Mouse (Mus musculus) MEL (cell line): ENCODE results near the gene Scyl3. TPM values are rescaled to one million over a fixed set of nuclear protein-coding genes. Genes with fewer than 3 reads are reported as not detected.

Source experiments
- DNase-seq: peaks from one replicate; pipeline ENCODE4 v3.0.0; 2011; ENCODE audit warnings: low read depth, low spot score
- H3K27ac ChIP-seq: 2 replicates; pipeline ENCODE4 v1.5.1; 2012; ENCODE audit warnings: low read depth, mild to moderate bottlenecking, control low read depth, low read length, moderate library complexity; ENCODE audit not compliant: control insufficient read depth
- H3K27me3 ChIP-seq, 2 experiments: fragments of 150-350 bp in 1 of 2; sonication (generic) in 1 of 2; 2 replicates each; pipeline ENCODE4 v1.6.1; 2012; ENCODE audit warnings: low read length in 2 of 2, mild to moderate bottlenecking in 2 of 2, improper control_type of control experiment in 1 of 2, moderate library complexity in 1 of 2; ENCODE audit not compliant: insufficient read depth in 2 of 2, control insufficient read depth in 1 of 2
- H3K36me3 ChIP-seq, 2 experiments: 2 replicates each; pipeline ENCODE4 v1.6.1; 2012 to 2014; ENCODE audit warnings: low read length in 2 of 2, improper control_type of control experiment in 1 of 2, inconsistent platforms in 1 of 2, mild to moderate bottlenecking in 1 of 2; ENCODE audit not compliant: insufficient read depth in 2 of 2, control insufficient read depth in 1 of 2
- H3K4me1 ChIP-seq, 2 experiments: fragments of 150-350 bp in 1 of 2; sonication (generic) in 1 of 2; 2 replicates each; pipeline ENCODE4 v1.6.1; 2012; ENCODE audit warnings: low read length in 2 of 2, improper control_type of control experiment in 1 of 2, mild to moderate bottlenecking in 1 of 2; ENCODE audit not compliant: insufficient read depth in 2 of 2, control insufficient read depth in 1 of 2
- H3K4me3 ChIP-seq, 2 experiments: fragments of 150-350 bp in 1 of 2; sonication (generic) in 1 of 2; 2 replicates each; pipeline ENCODE4 v1.5.1; 2012; ENCODE audit warnings: low read depth in 2 of 2, low read length in 2 of 2, mild to moderate bottlenecking in 2 of 2, moderate library complexity in 2 of 2, control low read depth in 1 of 2, improper control_type of control experiment in 1 of 2; ENCODE audit not compliant: control insufficient read depth in 1 of 2, insufficient read depth in 1 of 2
- H3K79me2 ChIP-seq: 2 replicates; pipeline ENCODE4 v1.6.1; 2012; ENCODE audit warnings: mild to moderate bottlenecking, low read length, moderate library complexity; ENCODE audit not compliant: control insufficient read depth, poor library complexity, insufficient read depth
- H3K9ac ChIP-seq: 2 replicates; pipeline ENCODE4 v1.6.1; 2012; ENCODE audit warnings: low read depth, mild to moderate bottlenecking, control low read depth, low read length, moderate library complexity; ENCODE audit not compliant: control insufficient read depth, poor library complexity, severe bottlenecking
- H3K9me3 ChIP-seq: fragments of 150-350 bp; sonication (generic); replicated peaks from 2 replicates; pipeline ENCODE4 v1.6.1; 2012; ENCODE audit warnings: mild to moderate bottlenecking, low read length, improper control_type of control experiment, moderate library complexity; ENCODE audit not compliant: insufficient read depth
- ETS1 ChIP-seq: IDR thresholded peaks from 2 replicates; pipeline ENCODE4 v1.6.1; 2012; ENCODE audit warnings: low read depth, mild to moderate bottlenecking, inconsistent platforms, low read length, improper control_type of control experiment, moderate library complexity
- KAT2A ChIP-seq: conservative IDR thresholded peaks from 2 replicates; pipeline ENCODE4 v1.6.1; 2012; ENCODE audit warnings: low read depth, low read length, improper control_type of control experiment, inconsistent platforms
- MAFK ChIP-seq: IDR thresholded peaks from 2 replicates; pipeline ENCODE4 v1.6.1; 2011; ENCODE audit warnings: low read depth, mild to moderate bottlenecking, low read length, improper control_type of control experiment, borderline replicate concordance
- MEF2A ChIP-seq: IDR thresholded peaks from 2 replicates; pipeline ENCODE4 v1.6.1; 2014; ENCODE audit warnings: low read depth, mild to moderate bottlenecking, inconsistent platforms, low read length, improper control_type of control experiment; ENCODE audit not compliant: poor library complexity, insufficient replicate concordance, severe bottlenecking; ENCODE audit errors: extremely low read depth
- MYC ChIP-seq: IDR thresholded peaks from 2 replicates; pipeline ENCODE4 v1.6.1; 2011; ENCODE audit warnings: low read depth, mild to moderate bottlenecking, low read length, improper control_type of control experiment, moderate library complexity
- POLR2A ChIP-seq, 2 experiments: IDR thresholded peaks; 2 replicates each; pipeline ENCODE4 v1.6.1; 2011 to 2012; ENCODE audit warnings: low read length in 2 of 2, mild to moderate bottlenecking in 2 of 2, control low read depth in 1 of 2, improper control_type of control experiment in 1 of 2, low read depth in 1 of 2, moderate library complexity in 1 of 2; ENCODE audit not compliant: control insufficient read depth in 1 of 2, insufficient read depth in 1 of 2, poor library complexity in 1 of 2
- RAD21 ChIP-seq: IDR thresholded peaks from 2 replicates; pipeline ENCODE4 v1.6.1; 2011; ENCODE audit warnings: mild to moderate bottlenecking, low read depth, low read length, improper control_type of control experiment
- RCOR1 ChIP-seq: IDR thresholded peaks from 2 replicates; pipeline ENCODE4 v1.6.1; 2012; ENCODE audit warnings: low read depth, mild to moderate bottlenecking, inconsistent platforms, low read length, improper control_type of control experiment
- TBP ChIP-seq: IDR thresholded peaks from 2 replicates; pipeline ENCODE4 v1.8.0; 2011; ENCODE audit warnings: low read depth, low read length, improper control_type of control experiment
- TCF12 ChIP-seq: IDR thresholded peaks from 2 replicates; pipeline ENCODE4 v1.6.1; 2014; ENCODE audit warnings: low read depth, mild to moderate bottlenecking, inconsistent platforms, low read length, improper control_type of control experiment, moderate library complexity
- ZKSCAN1 ChIP-seq: IDR thresholded peaks from 2 replicates; pipeline ENCODE4 v1.6.1; 2012; ENCODE audit warnings: low read depth, mild to moderate bottlenecking, inconsistent platforms, low read length, improper control_type of control experiment, moderate library complexity
- ZNF384 ChIP-seq: IDR thresholded peaks from 2 replicates; pipeline ENCODE4 v1.6.1; 2012; ENCODE audit warnings: low read depth, mild to moderate bottlenecking, inconsistent platforms, low read length, improper control_type of control experiment
- polyA plus RNA-seq, 2 experiments: library from polyadenylated mRNA; stranded (reverse) in 1 of 2; unstranded in 1 of 2; fragments of >175 nt in 1 of 2; fragments of >200 nt in 1 of 2; gene quantifications; 2 replicates each; pipeline versions ENCODE4 v1.2.1 to v1.2.4; 2012; ENCODE audit warnings: low replicate concordance in 2 of 2, low read depth in 1 of 2; ENCODE audit not compliant: insufficient read length in 2 of 2, insufficient read depth in 1 of 2, missing spikeins in 1 of 2
- total RNA-seq: library from RNA; depleted of rRNA; stranded (reverse); fragments of 300-350 nt; gene quantifications from 2 replicates; pipeline ENCODE4 v1.2.3, GENCODE M21; 2012

The Scyl3 gene
- total and polyA plus RNA-seq, 3 experiments: 12.2 to 55.7 (median 21.2) TPM

- TF ChIP-seq ZKSCAN1 (no peak), POLR2A (IDR thresholded peaks at IDR 0.05; ENCODE audit: control insufficient read depth in 1 of 2, insufficient read depth in 1 of 2, low read depth in 1 of 2, low read length in 2 of 2, poor library complexity in 1 of 2) (peak; percentile 36 to 83; a peak in 3 of 4 replicates), KAT2A (peak; percentile 73; the same call in 1 of the 2 replicates), TCF12 (peak; percentile 68), RCOR1 (no peak)
Observed at GRCm38 (mm10) chr1:163994721-163995608, 66.1 kb downstream of the Scyl3 start, which contains the start of the genes BC055324 and Mettl18 (continued).

DNA sequence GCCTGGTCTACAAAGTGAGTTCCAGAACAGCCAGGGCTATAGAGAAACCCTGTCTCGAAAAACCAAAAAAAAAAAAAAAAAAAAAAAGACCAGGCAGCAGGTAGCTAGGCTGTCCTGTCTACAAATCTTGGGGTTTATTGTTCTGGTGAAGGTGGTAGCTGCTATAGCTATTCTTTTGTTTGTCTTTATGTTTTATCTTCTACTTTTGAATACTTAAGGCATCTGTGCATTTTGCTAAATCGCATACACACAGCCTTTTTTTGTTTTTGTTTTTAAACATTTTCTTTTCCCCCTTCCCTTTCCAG, 66.7 kb downstream of the Scyl3 start:
- TF ChIP-seq ETS1: no peak
- TF ChIP-seq MAFK: 0 out of 2 replicates have a peak, but pooled peaks have one; percentile 24
- TF ChIP-seq ZNF384: peak; percentile 76

DNA sequence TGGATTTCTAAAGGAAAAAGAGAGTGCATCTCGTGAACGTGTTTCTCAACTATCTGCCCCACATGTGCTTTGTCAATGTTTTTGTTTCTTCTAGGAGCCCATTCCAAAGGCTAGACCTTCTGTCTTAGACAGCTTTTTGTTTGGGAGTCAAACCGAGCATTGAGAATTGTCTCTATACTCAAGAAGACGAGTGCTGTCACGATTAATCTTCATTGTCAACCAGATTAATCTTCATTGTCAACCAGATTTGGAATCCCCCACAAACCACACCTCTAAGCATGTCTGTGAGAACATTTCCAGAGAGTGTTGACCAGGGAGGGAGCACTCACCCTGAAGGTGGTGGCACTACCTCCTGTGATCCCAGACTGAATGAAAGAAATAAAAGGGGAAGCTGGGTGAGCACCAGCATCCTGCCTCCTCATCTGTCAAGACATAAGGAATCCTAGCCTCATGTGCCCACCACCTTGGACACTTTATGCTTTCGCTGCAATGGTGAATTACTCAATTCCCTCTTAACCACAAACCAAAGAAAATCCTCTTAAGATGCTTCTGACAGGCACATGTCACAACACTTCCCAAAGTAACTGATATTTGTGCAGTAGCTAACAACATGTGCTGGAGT, 73.0 kb downstream of the Scyl3 start:
- TF ChIP-seq MYC (no peak), ZKSCAN1 (no peak), RAD21 (no peak), TBP (no peak), MEF2A (no peak)
- H3K4me1 ChIP-seq: no peaks in the 10 kb centered on the region; a peak in 2 of 4 replicates
- no peaks in the 10 kb centered on the region for H3K79me2 ChIP-seq
- no peak overlapping the region for H3K4me3 ChIP-seq
- no peak for DNase-seq
- H3K9ac ChIP-seq: no peak overlapping the region
- H3K36me3 ChIP-seq: peaks cover 0 to 4% of the 10 kb centered on the region in 2 experiments; a peak in 1 of 4 replicates
- no peak overlapping the region for H3K27ac ChIP-seq
- no peaks in the 10 kb centered on the region for H3K27me3 ChIP-seq
- H3K9me3 ChIP-seq: no peaks in the 10 kb centered on the region

More for the DNA sequence above, 66.7 kb downstream of the Scyl3 start:
- peaks cover 14% of the 10 kb centered on the region for H3K79me2 ChIP-seq
- peaks cover 0 to 19% of the 10 kb centered on the region in 2 experiments; a peak in 2 of 4 replicates for H3K36me3 ChIP-seq
- H3K9ac ChIP-seq: peak overlapping the region; percentile 86
- H3K4me1 ChIP-seq: peaks cover 5 to 12% of the 10 kb centered on the region in 2 experiments; a peak in 3 of 4 replicates
- H3K9me3 ChIP-seq: no peaks in the 10 kb centered on the region
- no peak for DNase-seq
- no peaks in the 10 kb centered on the region for H3K27me3 ChIP-seq
- H3K27ac ChIP-seq: no peak overlapping the region
- peak overlapping the region in 1 of 2 experiments; percentile 90; a peak in 3 of 4 replicates for H3K4me3 ChIP-seq
